Mouse (Mus musculus) MN1 (cell line): ENCODE data around the gene Gm10037.

Experiments used
- DNase-seq: peaks from one replicate; pipeline ENCODE4 v3.0.0-alpha.2; 2016; ENCODE audit warnings: low spot score

Gm10037 gene

DNA sequence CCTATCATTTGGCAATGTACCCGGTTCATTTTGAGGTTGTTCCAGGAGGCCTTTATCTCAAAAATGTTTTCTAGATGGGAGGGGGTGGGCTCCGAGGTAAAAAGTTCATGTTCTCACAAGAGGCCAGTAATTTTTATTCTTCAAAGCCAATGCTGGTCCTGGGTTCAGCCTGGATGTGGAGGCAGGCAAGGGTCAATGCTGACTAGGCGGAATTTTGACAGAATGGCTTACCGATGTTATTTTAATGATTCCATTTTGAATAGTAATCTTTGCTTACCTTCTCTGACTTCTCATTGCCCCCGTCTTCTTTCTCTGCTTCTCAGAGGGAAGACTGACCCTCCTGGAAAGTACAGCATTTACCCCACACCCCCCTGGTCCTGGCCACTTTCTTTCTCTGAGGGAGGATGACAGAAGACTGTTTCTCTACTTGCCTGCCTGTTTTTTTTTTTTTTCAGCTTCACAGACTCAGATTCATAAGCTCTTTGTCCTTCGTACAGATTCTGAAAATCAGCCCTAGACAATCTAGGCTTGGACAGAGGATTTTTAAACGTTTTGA is 45.9 kb downstream of the Gm10037 start:
- DNase-seq = no peak

DNA sequence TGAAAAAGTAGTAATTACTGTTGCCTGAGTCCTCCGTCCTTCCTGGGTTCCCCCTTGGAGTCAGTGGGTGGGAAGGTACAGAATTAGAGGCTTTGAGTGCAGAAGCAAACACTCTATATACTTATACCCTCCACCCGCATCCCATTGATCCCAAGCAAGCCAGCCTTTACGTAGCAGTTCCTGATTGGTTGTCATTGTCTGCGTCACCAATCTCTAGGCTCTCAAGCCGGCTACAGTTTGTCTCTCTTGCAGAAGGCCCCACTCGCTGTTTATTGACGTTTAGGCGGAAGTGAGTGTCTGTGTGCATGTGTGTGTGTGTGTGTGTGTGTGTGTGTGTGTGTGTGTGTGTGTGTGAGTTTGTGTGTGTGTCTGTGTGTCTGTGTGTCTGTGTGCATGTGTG is 53.1 kb downstream of the Gm10037 start:
- DNase-seq = no peak
